Mouse (Mus musculus) frontal cortex, postnatal 36 days (tissue): Measurements from ENCODE around the gene Gstp2.

Experiments used
- DNase-seq, 2 experiments: peaks; one replicate each; pipeline ENCODE4 v3.0.0; 2022; ENCODE audit warnings: low spot score in 2 of 2

Gstp2 gene

DNA sequence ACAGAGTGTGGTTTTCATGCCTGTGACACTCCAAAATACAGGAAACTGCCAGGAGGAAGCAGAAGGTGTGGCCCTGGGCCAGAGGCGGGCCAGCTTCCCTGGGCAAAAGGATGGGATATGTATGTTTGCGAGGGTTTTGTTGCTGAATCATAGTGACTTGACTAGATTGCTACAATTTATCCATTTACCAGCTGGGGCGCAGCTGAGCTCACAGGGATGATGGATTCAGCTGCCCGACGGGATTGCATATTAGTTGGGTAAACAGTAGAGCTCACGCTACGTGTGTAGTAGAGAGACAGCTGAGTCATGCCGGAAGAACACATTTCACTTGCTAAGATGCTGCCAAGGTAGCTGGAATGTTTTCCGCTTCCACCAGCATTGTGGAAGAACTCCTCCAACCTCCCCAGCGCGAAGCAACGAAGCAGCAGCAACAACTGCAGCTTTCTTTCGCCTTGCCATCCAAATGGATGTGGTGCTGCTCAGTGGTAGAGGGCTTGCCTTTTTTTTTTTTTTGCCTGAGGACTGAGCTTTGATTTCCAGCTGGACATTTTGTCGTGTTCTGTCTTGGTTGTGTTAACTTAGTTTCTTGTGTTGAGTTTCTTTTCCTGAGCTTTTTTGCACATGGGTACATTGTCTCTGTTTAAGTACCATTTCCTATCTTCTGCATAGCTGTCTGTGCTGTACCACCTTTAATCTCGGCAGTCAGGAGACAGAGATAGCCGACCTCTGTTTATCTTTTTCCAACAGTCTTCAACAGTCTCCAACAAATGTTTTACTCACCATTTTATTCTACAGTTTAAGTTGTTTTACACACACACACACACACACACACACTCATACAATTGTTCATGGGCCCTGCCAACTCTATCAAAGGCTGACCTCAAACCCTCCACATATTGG, at the start of gene Gstp2:
Gene Gstp2, minus strand, starts transcription at position 58 of the 900 bp plus-strand sequence.
- DNase-seq, result peak; percentile 69 to 85

DNA sequence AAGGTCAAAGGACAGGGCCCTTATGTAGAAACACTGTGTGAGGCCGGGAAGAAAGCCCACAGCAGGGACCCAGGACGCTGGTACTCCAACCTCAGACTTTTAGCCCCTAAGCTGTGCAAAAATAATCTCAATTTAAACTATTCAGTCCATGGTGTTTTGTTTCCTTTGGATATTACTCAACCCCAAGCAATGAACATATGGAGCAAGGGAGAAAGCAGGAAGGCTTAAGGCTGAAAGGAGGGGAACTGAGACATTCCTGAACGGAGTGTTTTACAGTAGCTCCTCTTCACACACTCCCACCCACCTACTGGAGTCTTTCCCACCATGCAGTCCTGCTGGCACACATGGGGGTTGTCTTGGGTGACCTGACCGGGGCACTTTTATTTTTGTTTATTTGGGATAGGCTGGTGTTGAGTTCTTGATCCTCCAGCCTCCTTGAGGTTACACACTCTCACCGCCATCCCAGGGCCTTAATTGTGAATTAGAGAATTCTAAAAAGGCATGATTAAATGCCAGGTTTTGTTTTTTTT, 49.0 kb upstream of the Gstp2 start:
- DNase-seq, result no peak

- no peak for DNase-seq
Observed at GRCm38 (mm10) chr19:4094348-4094747, 48.5 kb upstream of the Gstp2 start.

DNA sequence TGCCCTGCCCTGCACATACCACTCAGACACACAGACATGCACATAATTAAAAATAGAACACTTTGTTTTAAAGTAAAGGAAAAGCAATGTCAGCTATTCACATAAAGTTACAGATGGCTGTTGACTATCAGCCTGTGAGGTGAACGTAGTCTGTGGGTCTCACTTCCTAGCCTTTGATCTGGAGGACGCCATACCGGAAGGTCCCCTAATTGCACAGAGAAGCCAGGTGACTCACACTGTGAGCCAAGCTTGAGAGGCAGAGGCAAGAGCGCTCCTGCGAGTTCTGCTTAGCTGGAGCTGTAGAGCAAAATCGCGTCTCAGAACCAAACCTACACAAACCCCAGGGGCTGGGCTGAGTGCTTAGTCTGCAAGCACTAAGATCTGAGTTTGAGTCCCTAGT, 47.9 kb upstream of the Gstp2 start:
- no peak for DNase-seq

GRCm38 (mm10) chr19:4092750-4093149, 46.9 kb upstream of the Gstp2 start:
- no peak for DNase-seq

DNA sequence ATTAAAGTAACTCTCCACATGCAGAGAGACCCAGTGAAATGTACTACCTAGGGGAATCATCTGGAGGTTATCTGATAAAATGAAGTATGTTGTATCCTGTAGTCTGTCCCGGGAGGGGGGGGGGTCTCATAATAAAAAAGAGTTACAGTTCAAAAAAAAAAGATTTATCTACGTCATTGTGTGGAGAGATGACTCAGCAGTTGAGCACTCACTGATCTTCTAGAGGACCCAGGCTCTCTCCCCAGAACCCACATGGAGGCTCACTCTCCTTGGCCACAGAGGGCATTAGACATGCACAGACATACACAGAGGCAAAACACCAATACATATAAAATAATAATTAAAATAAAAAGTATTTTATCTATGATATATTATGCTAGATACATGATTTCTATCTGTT, 45.6 kb upstream of the Gstp2 start:
- DNase-seq, result no peak

DNA sequence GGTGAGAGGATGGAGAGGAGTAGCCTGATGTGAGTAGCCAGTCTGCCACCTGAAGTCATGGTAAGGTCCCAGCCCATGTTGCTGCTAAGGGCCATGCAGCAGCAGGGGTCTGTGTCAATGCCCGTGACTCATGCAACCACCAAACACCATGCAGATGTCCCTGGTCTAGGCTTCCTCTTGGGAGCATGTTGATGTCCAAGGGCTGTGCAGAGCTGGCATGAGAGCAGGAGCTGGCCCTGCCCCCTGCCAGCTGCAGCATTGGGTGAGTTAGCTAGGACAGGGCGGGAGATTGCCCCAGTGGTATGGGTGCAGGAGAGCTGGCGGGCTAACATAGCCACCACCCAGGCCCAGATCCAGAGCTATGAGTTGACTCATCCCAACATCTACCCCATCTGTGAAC, 44.6 kb upstream of the Gstp2 start:
- DNase-seq, result no peak

DNA sequence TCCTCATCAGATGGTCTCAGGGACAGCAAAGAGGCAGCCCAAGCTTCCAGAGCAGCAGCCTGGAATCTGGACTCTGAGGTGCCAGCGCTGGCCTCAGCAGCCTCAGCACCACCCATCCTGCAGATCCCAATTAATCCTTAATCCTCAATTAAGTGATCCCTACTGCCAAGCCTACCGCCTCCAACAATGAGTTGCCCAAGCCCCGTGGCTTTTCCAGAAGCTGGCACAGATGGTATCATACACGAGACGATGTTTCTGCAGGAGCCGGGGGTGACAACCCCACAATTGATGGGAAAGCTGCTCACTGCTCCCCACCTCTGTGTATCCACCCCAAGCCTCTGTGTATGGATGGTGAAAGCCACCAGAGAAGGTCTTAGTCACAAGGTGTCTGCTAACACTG, 43.3 kb upstream of the Gstp2 start:
- DNase-seq, result no peak

DNA sequence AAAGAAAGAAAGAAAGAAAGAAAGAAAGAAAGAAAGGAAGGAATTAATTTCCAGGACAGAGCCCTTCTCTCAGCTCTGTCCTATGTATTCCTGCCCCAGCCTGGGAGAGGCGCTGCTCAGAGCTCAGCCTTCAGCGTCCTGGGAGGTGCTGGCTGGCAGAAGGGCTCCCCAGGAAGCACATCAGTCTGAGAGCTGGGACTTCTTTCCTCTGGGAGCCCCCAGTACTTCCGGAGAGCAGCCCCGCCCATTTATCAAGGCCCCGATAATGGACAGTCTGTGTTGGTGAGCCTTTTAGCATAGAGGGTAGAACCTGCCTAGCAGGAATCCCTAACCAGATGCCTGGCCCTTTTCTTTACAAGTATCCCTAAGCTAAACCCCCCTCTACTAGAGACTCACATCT, 42.3 kb upstream of the Gstp2 start:
- DNase-seq, result no peak

DNA sequence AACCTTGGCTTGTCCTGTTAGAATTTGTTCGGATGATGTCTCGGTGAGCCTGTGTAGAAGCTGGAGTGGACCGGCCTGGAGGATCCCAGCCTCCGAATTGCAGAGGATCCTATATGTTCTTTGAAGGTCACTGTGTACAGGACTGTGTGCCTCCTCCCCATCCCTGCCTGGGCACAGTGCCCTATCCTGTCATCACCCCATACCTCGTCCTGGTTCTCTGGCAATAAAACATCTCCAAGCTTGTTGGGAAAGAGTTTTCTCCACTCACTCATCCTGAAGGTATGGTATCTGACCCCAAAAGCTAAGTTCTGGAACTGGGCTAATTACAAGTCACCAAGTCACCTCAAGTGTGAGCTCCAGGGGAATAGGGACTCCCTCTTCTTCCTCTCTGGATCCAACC, 41.3 kb upstream of the Gstp2 start:
- DNase-seq, result no peak

- DNase-seq, result no peak
Observed at GRCm38 (mm10) chr19:4086156-4086555, 40.3 kb upstream of the Gstp2 start.

DNA sequence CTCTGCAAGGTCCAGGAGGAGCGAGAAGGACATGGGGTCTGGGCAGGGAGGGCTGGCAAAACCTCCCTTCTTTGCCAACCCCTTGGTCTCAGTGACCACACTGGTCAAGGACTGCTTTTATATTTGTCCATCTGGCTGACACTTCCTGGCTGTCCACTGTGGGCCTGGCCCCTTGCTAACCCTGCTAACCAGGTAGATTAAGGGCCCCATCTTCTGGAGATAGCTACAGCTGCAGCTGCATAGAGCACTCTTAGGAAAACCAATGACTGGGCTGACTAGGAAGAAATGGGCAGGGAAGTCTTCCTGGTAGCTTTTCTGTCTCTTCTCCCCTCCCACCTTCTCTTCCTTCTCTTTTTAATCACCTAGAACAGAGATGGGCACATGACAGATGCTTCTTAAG, 39.2 kb upstream of the Gstp2 start:
- no peak for DNase-seq

- no peak for DNase-seq
Observed at GRCm38 (mm10) chr19:4083826-4084225, 38.0 kb upstream of the Gstp2 start.

DNA sequence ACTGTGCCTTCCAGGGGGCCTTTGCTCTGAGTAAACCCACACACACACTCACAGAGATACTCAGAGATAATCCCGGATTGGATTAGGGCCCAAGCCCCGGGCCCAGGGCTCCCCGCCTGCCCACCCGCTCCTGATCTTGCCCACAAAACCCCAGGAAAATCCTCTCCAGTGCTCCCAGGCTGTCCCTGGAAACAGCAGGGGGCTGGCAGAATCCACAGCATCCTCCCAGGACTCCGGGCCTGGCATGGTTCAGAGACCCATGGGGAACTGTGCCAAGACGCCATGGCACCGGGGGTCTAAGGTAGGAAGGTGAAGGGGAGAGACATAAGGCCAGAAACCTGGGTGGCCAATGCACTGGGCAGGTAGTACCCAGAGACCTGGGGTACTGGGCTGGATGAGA, 37.5 kb upstream of the Gstp2 start:
- DNase-seq, result no peak

- DNase-seq, result no peak
Observed at GRCm38 (mm10) chr19:4082219-4082965, 36.6 kb upstream of the Gstp2 start.

GRCm38 (mm10) chr19:4081394-4081793, 35.6 kb upstream of the Gstp2 start, which contains the start of gene Cabp2:
Gene Cabp2, plus strand, starts transcription at chr19:4081578.
- DNase-seq, result no peak

DNA sequence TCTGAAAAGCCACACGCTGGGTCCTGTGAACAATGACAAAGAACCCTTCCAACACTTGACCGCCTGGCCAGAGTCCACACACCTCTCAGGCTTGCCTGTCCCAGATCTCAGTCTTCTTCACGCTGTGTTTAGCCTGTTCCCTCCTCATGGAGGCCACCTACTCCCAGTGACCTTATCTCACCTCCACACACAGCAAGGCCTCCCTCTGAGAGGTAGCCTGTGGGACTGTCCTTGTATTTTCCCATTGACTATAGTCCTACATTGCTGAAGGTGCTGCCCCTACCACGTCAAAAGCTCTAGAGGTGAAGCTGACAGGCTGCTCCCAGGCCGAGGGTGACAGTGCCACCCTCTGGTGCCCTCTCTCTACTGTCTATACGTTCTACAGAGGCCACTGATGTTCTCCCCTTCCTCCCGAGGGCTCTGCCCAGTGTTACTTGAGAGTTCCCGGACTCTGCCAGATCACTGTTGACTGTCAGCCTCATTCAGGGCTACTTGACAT, 34.7 kb upstream of the Gstp2 start:
- DNase-seq, result no peak

- DNase-seq, result no peak
Observed at GRCm38 (mm10) chr19:4079594-4079993, 33.8 kb upstream of the Gstp2 start.

DNA sequence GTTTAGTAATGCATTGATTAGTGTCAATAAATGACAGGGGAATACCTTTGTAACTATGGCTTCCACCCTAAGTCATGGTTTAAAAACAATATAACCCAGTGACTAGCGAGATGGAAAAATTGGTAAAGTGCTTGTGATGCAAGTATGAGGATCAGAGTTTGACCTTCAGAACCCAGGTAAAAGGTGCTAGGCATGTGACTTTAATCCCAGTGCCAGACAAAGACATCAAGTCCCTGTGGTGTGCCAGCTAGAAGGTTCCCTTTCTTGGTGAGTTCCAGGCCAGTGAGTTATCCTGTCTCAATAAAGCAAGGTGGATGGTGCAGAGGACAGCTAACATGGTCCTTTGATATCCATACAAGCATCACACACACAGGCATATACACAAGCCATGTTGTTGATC, 29.7 kb upstream of the Gstp2 start:
- no peak for DNase-seq

- DNase-seq, result no peak
Observed at GRCm38 (mm10) chr19:4072706-4073424, 27.0 kb upstream of the Gstp2 start.

- DNase-seq, result no peak
Observed at GRCm38 (mm10) chr19:4071406-4071805, 25.6 kb upstream of the Gstp2 start.

DNA sequence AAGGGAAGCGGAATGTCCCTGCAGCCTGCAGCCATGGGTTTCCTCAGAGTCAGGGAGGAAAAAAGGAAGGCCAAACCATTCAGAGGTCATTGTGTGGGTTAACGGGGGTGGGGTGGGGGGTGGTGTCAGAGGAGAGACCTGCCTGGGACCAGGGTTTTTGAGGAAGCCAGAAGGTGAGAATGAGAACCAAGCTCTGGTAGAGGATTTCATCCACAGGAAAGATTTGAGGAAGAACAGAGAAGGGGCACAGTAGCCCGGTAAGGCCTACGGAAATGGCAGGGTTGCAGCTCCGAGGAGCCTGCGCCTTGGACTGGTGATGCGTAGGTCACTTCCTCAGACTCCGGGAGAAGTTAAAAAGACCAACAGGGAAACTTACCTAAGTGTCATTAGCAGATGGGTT, 24.9 kb upstream of the Gstp2 start:
- no peak for DNase-seq
